Mouse (Mus musculus): Measurements from ENCODE around the gene Rbm7.
A peak's percentile ranks its signal among the peaks of the same experiment; 100 is the strongest.
"Not testable (repeated sequence)": the region's sequence is repeated elsewhere in the genome, so short reads cannot be mapped to it uniquely, and the experiment has no call there.

Gene Rbm7

GRCm38 (mm10) chr9:48480411-48481213 lies 14.5 kb downstream of the Rbm7 start, which contains the start of gene Rexo2:
Gene Rexo2, minus strand, starts transcription at chr9:48480623.
- DNase-seq (ENCODE audit: low spot score in 2 of 2), result peak; percentile 91 to 98

DNA sequence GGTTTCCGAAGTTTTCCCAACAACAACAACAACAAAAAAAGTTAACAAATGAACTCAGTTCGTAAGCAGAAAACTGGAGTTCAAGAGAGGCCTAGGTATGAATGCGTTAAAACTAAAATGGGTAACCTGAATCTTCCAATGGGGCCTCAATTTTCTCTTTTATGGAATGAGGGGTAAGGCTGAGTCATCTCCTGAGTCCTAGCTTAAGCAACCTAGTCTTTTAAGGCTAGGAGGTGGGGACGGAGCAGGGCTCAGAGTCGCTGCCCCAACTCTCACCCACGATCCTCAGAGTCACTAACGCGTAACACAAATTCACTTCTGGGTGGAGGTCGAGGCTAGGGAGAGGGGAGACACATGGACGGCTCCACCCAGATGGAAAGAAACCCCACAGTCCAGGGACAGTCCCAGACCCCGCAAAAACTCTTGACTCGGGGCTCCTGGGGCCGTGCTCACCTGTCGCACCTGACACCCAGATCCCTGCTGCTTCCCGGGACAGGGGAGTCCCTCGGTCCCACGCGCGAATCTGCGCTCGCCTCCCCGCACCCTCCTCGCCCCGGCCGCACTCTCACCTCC lies 15.2 kb downstream of the Rbm7 start:
- no peak for DNase-seq (ENCODE audit: low spot score in 2 of 2)

GRCm38 (mm10) chr9:48478808-48479207 lies 16.3 kb downstream of the Rbm7 start:
- DNase-seq (ENCODE audit: low spot score in 2 of 2), result no peak

DNA sequence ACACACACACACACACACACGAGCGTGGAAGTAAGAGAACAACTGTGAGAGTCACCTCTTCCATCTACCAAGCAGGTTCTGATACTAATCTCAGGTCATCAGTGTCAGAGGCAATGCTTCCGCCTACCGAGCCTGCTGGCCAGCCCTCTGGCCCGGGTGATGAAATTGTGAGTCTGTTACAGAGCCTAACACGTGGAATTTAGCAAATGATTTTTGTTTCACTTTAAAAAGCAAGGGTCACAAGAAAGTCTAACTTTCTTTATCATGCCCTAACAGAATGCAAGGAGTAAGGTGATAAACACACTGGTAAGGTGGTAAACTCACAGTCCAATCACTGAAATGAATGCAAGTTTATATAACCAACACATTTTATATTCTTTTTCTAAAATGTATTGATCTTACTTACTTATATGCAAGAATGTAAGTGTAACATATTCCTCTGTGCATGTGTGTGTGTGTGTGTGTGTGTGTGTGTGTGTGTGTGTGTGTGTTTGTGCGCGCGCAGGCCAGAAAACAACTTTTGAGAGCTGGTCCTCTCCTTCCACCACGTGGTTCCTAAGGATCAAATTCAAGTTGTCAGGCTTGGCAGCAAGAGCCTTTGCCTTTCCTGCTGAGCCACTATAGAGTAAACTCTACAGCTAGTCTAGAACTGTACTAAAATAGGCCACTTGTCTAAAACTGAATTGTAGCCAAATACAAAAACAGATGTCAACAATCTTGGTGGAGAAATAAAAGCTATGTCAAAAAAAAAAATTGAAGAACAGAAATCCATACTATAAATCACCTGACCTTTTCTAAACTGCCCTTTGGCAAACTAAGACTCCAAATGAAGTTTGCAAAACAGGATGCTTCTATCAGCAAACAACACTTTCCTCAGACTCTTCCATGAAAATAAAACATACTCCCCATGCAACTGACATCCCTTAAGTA lies 18.6 kb downstream of the Rbm7 start:
- DNase-seq (ENCODE audit: low spot score in 2 of 2), result no peak

DNA sequence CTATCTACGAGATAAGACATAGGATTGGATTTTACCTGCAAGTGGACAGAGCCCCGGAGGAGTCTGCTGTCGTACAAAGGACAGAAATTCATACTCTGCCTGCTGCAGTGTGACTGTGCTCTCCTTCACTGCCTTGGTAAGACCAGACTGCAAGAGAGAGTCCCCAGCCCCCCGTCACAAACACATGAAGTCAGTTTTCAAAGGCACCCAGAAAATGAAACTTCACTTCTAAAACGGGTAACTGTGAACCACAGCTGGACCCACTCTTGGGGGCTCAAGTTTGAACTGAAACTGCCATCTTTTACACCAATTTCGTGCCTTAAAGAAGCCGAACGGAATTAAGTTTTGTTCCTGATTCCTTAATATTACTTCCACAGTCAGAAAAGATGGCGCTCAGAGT lies 20.7 kb downstream of the Rbm7 start:
- DNase-seq (ENCODE audit: low spot score in 2 of 2), result no peak

GRCm38 (mm10) chr9:48473131-48473530 lies 22.0 kb downstream of the Rbm7 start:
- DNase-seq (ENCODE audit: low spot score in 2 of 2), result no peak

DNA sequence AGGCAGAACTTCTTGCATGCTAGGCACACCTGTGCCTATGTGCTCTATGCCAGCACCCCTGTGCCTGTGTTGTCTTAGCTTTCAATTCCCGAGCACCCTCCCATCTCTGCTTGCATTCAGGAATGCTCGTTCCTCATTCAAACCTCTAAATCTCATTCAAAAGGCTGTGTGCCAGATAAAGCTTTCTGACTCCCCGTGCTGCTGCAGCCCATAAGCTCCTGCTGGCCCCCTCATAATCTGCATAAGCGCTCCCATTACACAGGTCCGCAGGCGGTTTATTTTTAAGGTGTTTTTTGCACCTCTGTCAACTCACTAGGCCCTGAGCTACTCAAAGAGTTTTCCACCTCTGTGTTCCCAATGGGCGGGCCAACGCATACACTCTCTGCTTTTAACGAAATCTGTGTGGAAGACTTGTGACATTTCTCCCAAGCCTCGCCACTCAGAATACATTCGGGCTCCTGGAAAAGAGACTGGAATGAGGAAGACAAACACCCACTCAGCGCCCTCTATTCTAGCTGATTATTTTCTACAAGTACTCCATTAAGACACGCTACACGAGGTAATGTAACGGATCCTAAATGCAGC lies 22.6 kb downstream of the Rbm7 start:
- DNase-seq (ENCODE audit: low spot score in 2 of 2), result no peak

DNA sequence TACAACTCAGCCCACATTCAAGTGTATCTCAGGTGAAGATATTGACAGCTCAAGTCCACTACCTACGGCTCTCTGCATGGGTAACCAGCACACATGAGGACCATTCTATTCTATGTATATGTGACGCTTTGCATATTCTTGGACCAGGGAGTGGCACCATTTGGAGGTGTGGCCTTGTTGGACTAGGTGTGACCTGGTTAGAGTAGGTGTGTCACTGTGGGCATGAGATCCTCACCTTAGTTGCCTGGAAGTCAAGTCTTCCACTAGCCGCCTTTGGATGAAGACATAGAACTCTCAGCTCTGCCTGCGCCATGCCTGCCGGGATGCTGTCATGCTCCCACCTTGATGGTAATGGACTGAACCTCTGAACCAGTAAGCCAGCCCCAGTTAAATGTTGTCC lies 27.6 kb downstream of the Rbm7 start:
- DNase-seq (ENCODE audit: low spot score in 2 of 2), result not testable (repeated sequence)

DNA sequence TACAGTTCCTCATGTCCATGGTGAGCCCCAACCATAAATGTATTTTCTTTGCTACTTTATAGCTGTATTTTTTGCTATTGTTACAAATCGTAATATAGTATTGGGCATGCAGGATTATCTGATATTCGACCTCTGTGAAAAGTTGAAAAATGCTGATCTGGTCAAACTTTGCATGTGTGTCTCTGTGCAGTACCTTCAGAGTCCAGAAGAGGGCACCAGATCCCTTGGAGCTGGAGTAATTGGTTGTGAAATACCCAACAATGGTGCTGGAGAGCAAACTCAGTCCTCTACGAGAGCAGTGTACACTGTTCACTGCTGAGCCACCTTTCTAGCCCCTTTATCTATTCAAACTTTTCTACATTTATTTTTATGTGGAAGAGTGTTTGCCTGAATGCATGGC lies 28.3 kb downstream of the Rbm7 start:
- peak; percentile 78 to 86 for DNase-seq (ENCODE audit: low spot score in 2 of 2)

GRCm38 (mm10) chr9:48465671-48466070 lies 29.4 kb downstream of the Rbm7 start:
- DNase-seq (ENCODE audit: low spot score in 2 of 2), result peak in 1 of 2 experiments; percentile 34

- DNase-seq (ENCODE audit: low spot score in 2 of 2), result no peak
Observed at GRCm38 (mm10) chr9:48461545-48461944, 33.6 kb downstream of the Rbm7 start.

- no peak for DNase-seq (ENCODE audit: low spot score in 2 of 2)
Observed at GRCm38 (mm10) chr9:48460720-48461119, 34.4 kb downstream of the Rbm7 start.

GRCm38 (mm10) chr9:48459391-48459790 lies 35.7 kb downstream of the Rbm7 start:
- no peak for DNase-seq (ENCODE audit: low spot score in 2 of 2)

DNA sequence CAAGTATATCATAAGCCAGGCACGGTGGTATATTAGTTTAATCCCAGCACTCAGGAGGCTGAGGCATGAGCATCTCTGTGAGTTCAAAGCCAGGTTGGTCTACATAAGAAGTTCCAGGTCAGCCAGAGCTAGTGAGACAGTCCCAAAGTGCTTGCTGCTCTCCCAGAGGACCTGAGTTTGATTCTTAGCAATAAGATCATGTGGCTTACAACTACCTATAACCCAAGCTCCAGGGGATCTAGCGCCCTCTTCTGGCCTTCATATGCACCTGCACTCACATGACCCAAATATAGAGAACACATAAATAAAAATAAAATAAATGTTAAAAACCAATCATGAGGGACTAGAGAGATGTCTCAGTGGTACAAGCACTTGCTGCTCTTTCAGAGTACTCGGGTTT lies 36.2 kb downstream of the Rbm7 start:
- peak in 1 of 2 experiments; percentile 30 for DNase-seq (ENCODE audit: low spot score in 2 of 2)

- DNase-seq (ENCODE audit: low spot score in 2 of 2), result no peak
Observed at GRCm38 (mm10) chr9:48455961-48456360, 39.1 kb downstream of the Rbm7 start.

- DNase-seq (ENCODE audit: low spot score in 2 of 2), result peak in 1 of 2 experiments; percentile 9
Observed at GRCm38 (mm10) chr9:48450066-48450465, 45.0 kb downstream of the Rbm7 start.

DNA sequence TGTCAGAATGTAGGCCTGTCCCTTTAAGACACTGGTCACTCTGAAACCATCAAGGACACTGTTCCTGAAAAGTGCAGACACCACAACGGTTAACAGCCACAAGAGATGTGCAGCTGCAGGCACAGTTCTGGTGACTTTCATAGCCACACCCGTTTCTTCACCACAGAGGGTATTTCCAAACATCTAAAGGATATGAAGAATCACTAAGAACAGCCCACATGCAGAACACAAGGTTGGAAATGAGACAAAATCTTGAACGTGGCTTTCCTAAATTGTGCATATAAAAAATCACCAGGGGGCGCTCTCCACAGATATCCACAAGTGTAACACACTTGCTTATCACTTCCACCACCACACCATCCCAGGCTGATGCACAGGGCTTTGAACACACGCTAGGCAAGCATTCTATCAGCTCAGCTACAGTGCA lies 47.3 kb downstream of the Rbm7 start:
- peak in 1 of 2 experiments; percentile 62 for DNase-seq (ENCODE audit: low spot score in 2 of 2)

GRCm38 (mm10) chr9:48444821-48445220 lies 50.3 kb downstream of the Rbm7 start:
- no peak for DNase-seq (ENCODE audit: low spot score in 2 of 2)

- DNase-seq (ENCODE audit: low spot score in 2 of 2), result no peak
Observed at GRCm38 (mm10) chr9:48443873-48444272, 51.2 kb downstream of the Rbm7 start.
